Mouse (Mus musculus) erythroblast, embryonic 14.5 days (primary cell): Measurements from ENCODE around the gene Gmds. TPM values are rescaled to one million over a fixed set of nuclear protein-coding genes. Genes with fewer than 3 reads are reported as not detected.

Experiments
- H3K27me3 ChIP-seq: 2 replicates; pipeline ENCODE4 v1.6.1; 2012; ENCODE audit warnings: inconsistent platforms; ENCODE audit not compliant: control insufficient read depth
- H3K36me3 ChIP-seq: 2 replicates; pipeline ENCODE4 v1.6.1; 2012; ENCODE audit warnings: mild to moderate bottlenecking, inconsistent platforms; ENCODE audit not compliant: control insufficient read depth
- H3K4me1 ChIP-seq: 2 replicates; pipeline ENCODE4 v1.6.1; 2012; ENCODE audit warnings: inconsistent platforms; ENCODE audit not compliant: control insufficient read depth
- H3K4me3 ChIP-seq: replicated peaks from 2 replicates; pipeline ENCODE3; 2012; ENCODE audit warnings: moderate library complexity, mild to moderate bottlenecking, inconsistent platforms
- H3K9me3 ChIP-seq: 2 replicates; pipeline ENCODE4 v1.6.1; 2012; ENCODE audit warnings: low read length, inconsistent platforms, mixed read lengths; ENCODE audit not compliant: control insufficient read depth
- GATA1 ChIP-seq: IDR thresholded peaks from 2 replicates; pipeline ENCODE4 v1.6.1; 2012; ENCODE audit warnings: low read length, inconsistent platforms, mixed read lengths
- TAL1 ChIP-seq: IDR thresholded peaks from 3 replicates; pipeline ENCODE4 v1.6.1; 2012; ENCODE audit warnings: low read length, inconsistent platforms, mixed read lengths
- polyA plus RNA-seq: library from polyadenylated mRNA; stranded (reverse); fragments of >175 nt; gene quantifications from 2 replicates; pipeline ENCODE4 v1.2.3, GENCODE M21; 2012

Gene Gmds
- polyA plus RNA-seq, 1 experiment, result 1.2 TPM

DNA sequence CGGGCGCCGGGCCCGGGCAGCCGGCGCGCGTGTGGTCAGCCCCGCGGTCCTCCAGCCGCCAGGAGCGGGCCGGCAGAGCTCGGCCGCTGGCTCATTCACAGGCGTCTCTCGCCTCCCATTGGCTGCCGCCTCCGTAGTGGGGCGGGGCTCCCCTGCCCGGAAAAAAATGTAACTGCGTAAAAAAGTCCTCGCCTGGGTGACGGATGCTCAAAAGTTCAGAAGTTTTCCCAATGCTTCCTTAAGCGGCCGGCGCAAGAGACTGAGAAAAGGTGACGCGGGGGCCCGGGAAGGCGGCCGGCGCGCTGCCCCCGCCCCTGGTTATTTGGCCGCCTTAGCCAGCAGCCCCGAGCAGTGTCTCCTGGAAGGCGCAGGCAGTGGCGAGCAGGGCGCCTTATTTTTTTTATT is 532.1 kb downstream of the Gmds start, which contains the start of gene Foxc1:
Gene Foxc1 (plus strand): TSS at position 206 of the 405 bp plus-strand sequence.
- H3K4me3 ChIP-seq, result peak within 1 kb of the TSS; percentile 22
- peaks cover 15% of the 10 kb centered on the region for H3K9me3 ChIP-seq
- H3K4me1 ChIP-seq, result peaks cover 8% of the 10 kb centered on the region
- no peak for TF ChIP-seq TAL1
- no peak for TF ChIP-seq GATA1
- H3K36me3 ChIP-seq, result no peaks in the 10 kb centered on the region
- peaks cover 100% of the 10 kb centered on the region for H3K27me3 ChIP-seq

DNA sequence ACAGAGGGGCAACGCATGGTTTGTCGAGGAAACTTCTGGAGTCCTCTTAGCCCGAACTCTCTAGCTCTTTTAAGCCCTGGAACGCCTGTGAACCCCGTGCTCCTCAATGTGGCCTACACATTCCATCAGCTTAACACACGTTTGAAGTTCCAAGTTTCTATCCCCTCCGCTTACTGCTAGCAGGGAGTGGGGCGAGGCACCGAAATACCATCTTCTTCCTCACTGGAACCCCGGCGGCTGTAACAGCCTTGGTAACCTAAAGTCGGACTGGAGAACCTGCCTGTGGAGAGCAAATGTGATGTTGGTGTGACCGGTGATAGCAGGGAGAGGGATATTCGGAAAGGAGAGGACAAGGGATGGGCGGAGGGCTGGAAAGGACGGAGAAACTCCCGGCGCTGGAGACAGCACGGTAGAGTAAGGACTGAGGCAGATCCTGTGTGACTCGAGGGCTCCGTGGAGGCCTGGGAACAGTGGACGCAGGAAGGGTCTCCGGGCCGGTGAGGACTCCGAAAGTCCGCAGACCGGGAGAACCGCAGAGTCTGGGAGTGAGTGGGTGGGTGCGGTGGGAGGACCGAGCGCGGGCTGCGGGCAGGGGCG is 532.6 kb downstream of the Gmds start:
- TF ChIP-seq TAL1 (no peak), GATA1 (no peak)
- Histone ChIP-seq H3K4me3 (no peak overlapping the region), H3K36me3 (no peaks in the 10 kb centered on the region), H3K27me3 (peaks cover 100% of the 10 kb centered on the region), H3K9me3 (peaks cover 15% of the 10 kb centered on the region), H3K4me1 (peaks cover 8% of the 10 kb centered on the region)

DNA sequence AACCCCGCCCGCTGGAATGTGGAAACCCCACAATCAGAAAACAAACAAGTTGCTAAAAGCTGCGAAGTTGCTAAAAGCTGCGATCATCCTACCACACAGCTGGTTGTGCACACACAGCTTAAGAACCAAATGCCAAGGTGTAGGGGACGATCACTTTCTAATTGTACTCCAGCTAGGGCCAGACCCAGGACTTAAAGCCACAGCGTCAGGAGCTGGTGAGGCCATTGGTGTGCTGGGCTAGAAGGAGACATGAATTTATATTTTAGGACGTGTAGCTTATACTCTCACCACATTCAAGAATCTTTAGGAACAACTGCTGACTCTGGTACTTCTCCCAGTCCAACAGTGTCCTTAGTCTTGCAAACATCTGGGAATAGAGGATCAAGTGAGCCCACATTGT is 534.0 kb downstream of the Gmds start:
- TF ChIP-seq GATA1 (no peak), TAL1 (no peak)
- Histone ChIP-seq H3K27me3 (peaks cover 100% of the 10 kb centered on the region), H3K4me1 (peaks cover 8% of the 10 kb centered on the region), H3K9me3 (peaks cover 15% of the 10 kb centered on the region), H3K36me3 (no peaks in the 10 kb centered on the region), H3K4me3 (no peak overlapping the region)

DNA sequence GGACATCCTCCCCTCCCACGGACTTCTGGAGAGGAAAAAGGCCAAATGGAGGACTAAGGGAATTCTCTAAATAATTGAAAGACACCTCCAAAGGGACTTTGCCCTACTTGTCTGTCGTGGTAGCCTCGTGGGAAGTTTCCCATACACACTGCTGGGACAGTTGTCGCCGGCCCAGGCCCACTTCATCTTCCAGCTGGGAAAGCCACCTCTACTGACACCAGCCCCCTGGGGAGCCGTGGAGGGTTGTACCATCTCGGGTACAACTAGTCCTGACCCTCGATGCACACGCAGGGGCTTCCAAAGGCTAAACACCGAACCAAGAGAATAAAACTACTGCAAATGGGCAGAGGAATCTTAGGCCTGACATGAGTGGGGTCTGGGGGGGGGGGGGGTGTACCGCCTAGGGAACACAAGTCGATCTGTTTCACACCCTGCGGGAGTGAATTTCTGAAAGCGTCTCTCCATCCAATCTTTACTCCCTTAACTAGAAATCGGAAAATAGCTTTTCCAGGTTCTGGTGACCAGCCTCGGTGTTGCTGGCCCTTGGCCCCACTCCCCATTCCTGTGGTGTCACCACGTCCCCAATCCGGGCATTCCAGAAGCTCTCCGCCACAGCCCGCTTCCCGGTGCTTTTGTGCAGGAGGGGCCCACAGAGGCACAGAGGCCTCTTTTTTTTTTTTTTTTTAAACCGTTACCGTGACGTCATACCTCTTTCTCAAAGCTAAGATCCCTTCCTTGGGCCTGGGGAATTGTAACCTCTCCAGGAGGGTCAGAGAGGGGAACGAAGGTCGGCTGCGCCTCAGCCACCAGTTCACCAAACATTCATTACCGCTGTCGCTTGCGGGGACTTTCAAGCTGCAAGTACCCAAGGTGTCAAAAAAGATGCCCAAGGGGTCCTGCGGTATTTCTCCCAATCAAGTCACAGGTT is 535.1 kb downstream of the Gmds start:
- peaks cover 100% of the 10 kb centered on the region for H3K27me3 ChIP-seq
- H3K4me3 ChIP-seq, result no peak overlapping the region
- TF ChIP-seq GATA1 (no peak), TAL1 (no peak)
- no peaks in the 10 kb centered on the region for H3K36me3 ChIP-seq
- peaks cover 6% of the 10 kb centered on the region for H3K4me1 ChIP-seq
- peaks cover 12% of the 10 kb centered on the region for H3K9me3 ChIP-seq

DNA sequence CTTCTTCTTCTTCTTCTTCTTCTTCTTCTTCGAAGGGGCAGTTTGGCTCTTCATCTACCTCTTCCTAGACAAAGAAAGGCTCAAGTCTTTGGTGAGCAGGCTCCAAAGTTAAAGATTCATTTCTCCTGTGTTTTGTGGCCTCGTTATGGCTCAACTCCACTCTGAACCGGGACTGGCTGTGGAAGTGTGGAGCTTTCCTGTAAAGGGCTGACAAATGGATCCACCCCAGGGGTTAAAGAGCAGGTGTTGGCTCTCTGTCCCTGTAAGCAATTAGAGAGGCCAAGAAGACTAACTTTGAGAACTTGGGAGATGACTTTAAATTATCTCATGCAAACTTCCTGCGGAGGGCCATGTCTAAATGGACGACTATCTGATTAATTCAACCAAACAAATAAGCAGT is 536.1 kb downstream of the Gmds start:
- Histone ChIP-seq H3K4me3 (no peak overlapping the region), H3K27me3 (peaks cover 98% of the 10 kb centered on the region), H3K9me3 (peaks cover 9% of the 10 kb centered on the region; the same call in 1 of the 2 replicates), H3K36me3 (no peaks in the 10 kb centered on the region), H3K4me1 (peaks cover 4% of the 10 kb centered on the region; the same call in 1 of the 2 replicates)
- no peak for TF ChIP-seq GATA1
- no peak for TF ChIP-seq TAL1

DNA sequence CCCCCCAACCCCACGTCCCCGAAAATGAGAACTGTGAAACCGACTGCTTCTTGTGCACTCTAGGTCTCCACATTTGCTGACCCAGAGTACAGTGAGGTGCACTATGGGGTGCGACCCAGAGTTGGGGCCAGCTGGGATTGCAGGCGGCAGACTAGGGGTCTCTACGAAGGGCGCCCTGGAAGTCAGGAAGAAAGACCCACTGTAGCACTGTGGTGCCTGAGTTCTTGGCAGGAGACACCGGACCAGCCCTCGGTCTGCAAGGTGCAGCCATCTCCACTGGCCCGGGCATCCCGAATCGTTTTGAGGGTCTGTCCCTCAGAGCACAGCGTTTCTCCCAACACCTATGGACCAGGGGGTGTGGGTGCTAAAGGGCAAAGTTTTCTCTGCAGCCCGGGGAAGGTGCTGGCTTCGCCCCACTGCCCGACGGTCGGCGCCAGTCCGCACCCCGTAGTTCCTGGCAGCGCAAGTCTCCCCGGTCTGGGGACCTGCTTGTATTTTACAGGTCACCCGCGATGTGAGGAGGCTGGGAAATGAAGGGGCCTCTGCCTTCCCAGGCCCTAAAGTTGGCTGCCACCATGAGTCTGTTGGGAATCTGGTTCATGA is 536.7 kb downstream of the Gmds start:
- Histone ChIP-seq H3K4me1 (peaks cover 3% of the 10 kb centered on the region; the same call in 1 of the 2 replicates), H3K4me3 (no peak overlapping the region), H3K27me3 (peaks cover 94% of the 10 kb centered on the region), H3K36me3 (no peaks in the 10 kb centered on the region), H3K9me3 (peaks cover 5% of the 10 kb centered on the region; the same call in 1 of the 2 replicates)
- TF ChIP-seq TAL1 (no peak), GATA1 (no peak)

DNA sequence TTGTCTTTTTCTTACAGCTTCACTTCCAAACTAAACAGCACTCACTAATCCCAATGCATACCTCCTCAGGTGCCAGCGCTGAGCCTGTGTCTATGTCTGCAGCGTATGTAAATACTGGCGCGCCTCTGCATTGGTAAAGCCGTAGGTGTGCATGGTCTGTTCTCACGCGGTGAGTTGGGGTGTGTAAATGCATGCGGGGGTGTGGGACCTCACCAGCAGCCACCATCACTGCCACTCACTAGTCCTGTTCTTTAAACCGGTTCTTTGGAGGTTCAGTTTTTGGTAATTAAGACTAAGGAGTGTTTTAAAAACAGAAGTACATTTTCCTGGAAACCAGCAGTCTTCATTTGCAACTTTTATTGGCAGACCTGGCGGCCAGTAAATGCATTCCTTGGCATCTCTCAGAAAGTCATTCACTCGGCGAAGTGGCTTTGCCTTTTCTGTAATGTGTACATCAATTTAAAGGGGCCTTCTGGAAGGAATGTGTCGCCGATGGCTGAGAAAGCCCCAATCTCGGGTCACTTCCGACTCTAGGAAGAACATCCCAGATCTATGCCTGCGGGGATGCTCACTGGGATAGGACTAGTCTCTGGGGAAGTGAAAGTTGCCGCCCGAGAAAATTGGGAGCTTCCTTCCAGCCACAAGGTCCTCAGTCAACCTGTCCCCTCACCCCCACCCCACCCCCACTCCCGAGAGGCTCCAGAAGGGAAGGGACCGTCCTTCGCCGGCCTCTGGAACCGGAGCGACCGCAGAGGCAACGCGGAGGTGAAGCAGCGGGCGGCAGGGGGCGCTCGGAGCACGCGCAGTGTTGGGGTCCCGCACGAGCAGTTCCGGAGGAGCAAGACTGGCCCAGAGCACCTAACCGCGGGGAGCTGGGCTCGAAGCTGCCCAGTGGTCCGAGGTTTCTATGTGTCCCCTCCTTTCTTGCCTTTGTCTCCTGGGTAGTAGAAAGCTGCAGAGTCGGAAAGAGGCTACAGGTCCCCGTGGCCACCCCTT is 537.7 kb downstream of the Gmds start:
- Histone ChIP-seq H3K27me3 (peaks cover 85% of the 10 kb centered on the region), H3K4me3 (no peak overlapping the region), H3K9me3 (peaks cover 3% of the 10 kb centered on the region; the same call in 1 of the 2 replicates), H3K4me1 (no peaks in the 10 kb centered on the region; the same call in 1 of the 2 replicates), H3K36me3 (no peaks in the 10 kb centered on the region)
- TF ChIP-seq TAL1 (no peak), GATA1 (no peak)

DNA sequence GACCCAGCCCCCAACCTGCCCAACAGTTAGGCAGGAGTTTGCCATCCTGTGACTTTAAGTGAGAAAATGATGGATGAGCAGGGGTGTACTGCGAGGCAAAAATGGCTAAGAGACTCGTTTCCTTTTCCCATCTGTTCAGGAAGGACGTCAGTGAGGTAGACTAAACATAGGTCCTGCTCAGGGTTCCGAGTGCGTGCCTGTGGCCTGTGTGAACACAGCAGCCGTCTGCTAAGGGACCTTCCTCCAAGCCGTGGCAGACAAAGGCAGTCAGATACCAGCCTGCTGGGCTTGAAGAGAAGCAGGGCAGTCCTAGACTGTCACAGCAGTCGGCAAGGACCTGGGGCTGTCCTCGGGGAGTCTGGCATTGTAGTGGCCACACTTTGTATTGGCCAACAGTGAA is 540.5 kb downstream of the Gmds start:
- no peaks in the 10 kb centered on the region for H3K4me1 ChIP-seq
- peaks cover 67% of the 10 kb centered on the region for H3K27me3 ChIP-seq
- H3K36me3 ChIP-seq, result no peaks in the 10 kb centered on the region
- peaks cover 2% of the 10 kb centered on the region; the same call in 1 of the 2 replicates for H3K9me3 ChIP-seq
- no peak overlapping the region for H3K4me3 ChIP-seq
- no peak for TF ChIP-seq TAL1
- no peak for TF ChIP-seq GATA1
